14 mouse cellular contexts compared by ENCODE assay signal in the genomic region with DNA sequence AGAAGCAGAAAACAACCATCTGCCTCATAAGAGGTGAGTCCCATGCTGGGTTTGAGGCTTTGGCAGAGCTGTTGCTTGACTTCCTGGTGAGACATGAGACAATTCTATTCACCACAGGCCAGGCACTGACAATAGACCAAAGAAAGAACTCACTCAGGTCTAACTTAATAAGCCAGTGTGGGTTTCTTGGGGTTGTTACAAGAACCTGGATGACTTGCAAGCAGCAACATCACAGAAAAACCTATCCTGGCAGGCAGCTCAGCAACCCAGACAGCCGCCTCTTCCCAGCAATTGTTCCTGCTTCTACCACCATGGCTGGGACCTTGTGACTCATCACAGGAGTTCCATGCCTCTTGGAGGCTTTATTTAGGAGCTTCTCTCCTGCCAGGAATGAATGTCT.
DNase-seq lines count a peak whose midpoint lies in the region.
"Had no signal": no experiment of that assay in that cellular context is flagged by ENCODE, and none has a peak within 500 bp of the region (broad histone marks: within the 10 kb centered on the region; RNA-seq: fewer than 3 reads in every experiment).

No protein-coding gene starts in this region.

- peak; percentile 51 to 55 for DNase-seq in frontal cortex, postnatal 36 days (ENCODE audit: low spot score in 2 of 2)
- DNase-seq in frontal cortex, postnatal 10 days (ENCODE audit: low spot score in 2 of 2): no peak
- DNase-seq in Muller cell, postnatal 12 days (ENCODE audit: inconsistent ontology term): peak; percentile 85
- DNase-seq in brain, adult 2 months (ENCODE audit: low read depth, low spot score): peak; percentile 93
- peak; percentile 58 to 63 for DNase-seq in cerebellum, postnatal 25 days
- no peak for DNase-seq in layer of hippocampus, postnatal 25 days (ENCODE audit: extremely low spot score in 1 of 2, low spot score in 1 of 2)
- no peak for DNase-seq in layer of hippocampus, adult 11-12 months (ENCODE audit: low spot score)
- DNase-seq in thymus, postnatal 36 days: no peak
- DNase-seq: heart, postnatal 14 days; kidney, adult 18-20 months; kidney, postnatal 25 days; layer of hippocampus, adult 9-11 months; retina, postnatal 1 day; thymus, adult 18-20 months had no signal

Comparison
In these comparisons a context has a peak if more than half of its experiments do, and no peak if none do; other contexts are left out.
1. DNase-seq: peak in frontal cortex, postnatal 36 days (2 of 2), Muller cell, postnatal 12 days (single experiment), brain, adult 2 months (single experiment) and cerebellum, postnatal 25 days (2 of 2); none in frontal cortex, postnatal 10 days (0 of 2), layer of hippocampus, postnatal 25 days (0 of 2), layer of hippocampus, adult 11-12 months (single experiment) and thymus, postnatal 36 days (0 of 2).